Mouse (Mus musculus) forebrain, postnatal 0 days (tissue): ENCODE data around the gene Ucn. TPM values are rescaled to one million over a fixed set of nuclear protein-coding genes. Genes with fewer than 3 reads are reported as not detected.

Source experiments
- ATAC-seq: fragments of 200-750 bp; cut with Nextera tagmentation; 2 replicates; pipeline ENCODE4 v1.8.0; 2017; ENCODE audit warnings: mild to moderate bottlenecking, moderate library complexity
- DNase-seq: peaks from one replicate; pipeline ENCODE4 v3.0.0-alpha.2; 2015
- H3K27ac ChIP-seq: fragments of 300-500 bp; sonication (generic); 2 replicates; pipeline ENCODE4 v1.5.1; 2014; ENCODE audit warnings: low read depth, mild to moderate bottlenecking, antibody characterized with exemption, low read length, moderate library complexity, mixed read lengths
- H3K27me3 ChIP-seq: fragments of 300-500 bp; sonication (generic); 2 replicates; pipeline ENCODE4 v1.6.1; 2014; ENCODE audit warnings: mild to moderate bottlenecking, low read length, mixed read lengths; ENCODE audit not compliant: insufficient read depth
- H3K36me3 ChIP-seq: fragments of 300-500 bp; sonication (generic); 2 replicates; pipeline ENCODE4 v1.6.1; 2014; ENCODE audit warnings: mild to moderate bottlenecking, moderate library complexity; ENCODE audit not compliant: insufficient read depth
- H3K4me1 ChIP-seq: fragments of 300-500 bp; sonication (generic); 2 replicates; pipeline ENCODE4 v1.6.1; 2014; ENCODE audit warnings: antibody characterized with exemption; ENCODE audit not compliant: insufficient read depth
- H3K4me2 ChIP-seq: fragments of 300-500 bp; sonication (generic); 2 replicates; pipeline ENCODE4 v1.6.1; 2014; ENCODE audit warnings: low read depth, mild to moderate bottlenecking, moderate library complexity
- H3K4me3 ChIP-seq: fragments of 300-500 bp; sonication (generic); 2 replicates; pipeline ENCODE4 v1.5.1; 2014; ENCODE audit warnings: low read depth, low read length, mixed read lengths
- H3K9ac ChIP-seq: fragments of 300-500 bp; sonication (generic); 2 replicates; pipeline ENCODE4 v1.6.1; 2014; ENCODE audit warnings: mild to moderate bottlenecking
- H3K9me3 ChIP-seq: fragments of 300-500 bp; sonication (generic); 2 replicates; pipeline ENCODE4 v1.6.1; 2016; ENCODE audit warnings: low read length
- CTCF ChIP-seq: sonication (generic); IDR thresholded peaks from 2 replicates; pipeline ENCODE4 v1.5.1; 2016; ENCODE audit warnings: antibody characterized with exemption, control low read depth, low read depth
- whole genome bisulfite sequencing: fragments of 180-500 bp; shearing (Covaris S2); extraction: QIAGEN DNeasy Blood & Tissue Kit; methylation state at CpG from one replicate; pipeline ENCODE4 v1.1.7; 2014; 5-methylcytosine and 5-hydroxymethylcytosine counted together
- polyA plus RNA-seq: library from polyadenylated mRNA; unstranded; fragments of >200 nt; fragmentation: Nextera tagmentation; extraction: Ambion mirVana; gene quantifications from 2 replicates; pipeline ENCODE4 v1.2.1, GENCODE M21; 2015
- total RNA-seq: library from RNA; depleted of rRNA; stranded (reverse); fragments of >200 nt; gene quantifications from 2 replicates; pipeline ENCODE4 v1.2.3, GENCODE M21; 2014

The Ucn gene
- total and polyA plus RNA-seq, 2 experiments from 2014 or later = not detected

DNA sequence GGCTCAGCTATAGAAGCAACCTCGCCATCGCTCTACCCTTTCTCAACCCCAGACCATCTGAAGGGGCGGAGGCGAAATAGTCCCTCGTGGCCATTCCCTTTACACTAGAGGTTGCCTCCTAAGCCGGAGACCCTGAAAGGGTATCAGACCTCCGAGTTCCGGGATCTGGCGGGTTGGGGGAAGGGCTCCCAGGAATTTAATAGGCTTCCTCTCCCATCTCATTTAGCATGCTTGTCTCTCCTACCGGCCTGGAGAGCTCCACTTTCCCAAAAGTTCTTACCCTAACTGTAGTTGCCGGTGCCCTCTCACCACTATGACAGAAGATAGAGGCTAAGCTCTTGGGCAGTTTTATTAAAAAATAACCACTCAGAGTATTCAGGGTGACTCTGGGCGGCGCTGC, 971 bp downstream of the Ucn start:
- WGBS = under 1% methylated on average over 13 of the region's 13 CpGs
- ATAC-seq = no peak

GRCm38 (mm10) chr5:31136730-31137424, 1.8 kb downstream of the Ucn start:
- H3K9ac ChIP-seq = no peak overlapping the region
- no peak; the same call in 1 of the 2 replicates for TF ChIP-seq CTCF
- peaks cover 49% of the 10 kb centered on the region for H3K27me3 ChIP-seq
- no peak overlapping the region for H3K27ac ChIP-seq
- ATAC-seq = peak; percentile 6; the same call in 1 of the 2 replicates
- no peaks in the 10 kb centered on the region for H3K9me3 ChIP-seq
- peak overlapping the region; percentile 33 for H3K4me3 ChIP-seq
- peaks cover 5% of the 10 kb centered on the region; the same call in 1 of the 2 replicates for H3K36me3 ChIP-seq
- WGBS = 1% methylated on average over 33 of the region's 33 CpGs
- peaks cover 15% of the 10 kb centered on the region for H3K4me1 ChIP-seq
- peak overlapping the region; percentile 63 for H3K4me2 ChIP-seq
- DNase-seq = no peak

More for the DNA sequence above, 971 bp downstream of the Ucn start:
- H3K27ac ChIP-seq = no peak overlapping the region
- no peak for DNase-seq
- H3K9ac ChIP-seq = 0 out of 2 replicates have a peak overlapping the region, but pooled peaks have one; percentile 10
- H3K36me3 ChIP-seq = peaks cover 5% of the 10 kb centered on the region; the same call in 1 of the 2 replicates
- peak overlapping the region; percentile 63 for H3K4me2 ChIP-seq
- TF ChIP-seq CTCF = no peak
- peaks cover 15% of the 10 kb centered on the region for H3K4me1 ChIP-seq
- peaks cover 49% of the 10 kb centered on the region for H3K27me3 ChIP-seq
- no peaks in the 10 kb centered on the region for H3K9me3 ChIP-seq
- peak overlapping the region; percentile 33 for H3K4me3 ChIP-seq

- Histone ChIP-seq H3K36me3 (no peaks in the 10 kb centered on the region), H3K9me3 (no peaks in the 10 kb centered on the region), H3K4me3 (no peak overlapping the region), H3K27me3 (no peaks in the 10 kb centered on the region), H3K4me1 (no peaks in the 10 kb centered on the region), H3K4me2 (no peak overlapping the region), H3K27ac (no peak overlapping the region), H3K9ac (no peak overlapping the region)
- DNase-seq (no peak), ATAC-seq (no peak)
- no peak for TF ChIP-seq CTCF
- 38% methylated on average over 5 of the region's 5 CpGs for WGBS
Observed at GRCm38 (mm10) chr5:31126050-31126449, 12.6 kb downstream of the Ucn start.

DNA sequence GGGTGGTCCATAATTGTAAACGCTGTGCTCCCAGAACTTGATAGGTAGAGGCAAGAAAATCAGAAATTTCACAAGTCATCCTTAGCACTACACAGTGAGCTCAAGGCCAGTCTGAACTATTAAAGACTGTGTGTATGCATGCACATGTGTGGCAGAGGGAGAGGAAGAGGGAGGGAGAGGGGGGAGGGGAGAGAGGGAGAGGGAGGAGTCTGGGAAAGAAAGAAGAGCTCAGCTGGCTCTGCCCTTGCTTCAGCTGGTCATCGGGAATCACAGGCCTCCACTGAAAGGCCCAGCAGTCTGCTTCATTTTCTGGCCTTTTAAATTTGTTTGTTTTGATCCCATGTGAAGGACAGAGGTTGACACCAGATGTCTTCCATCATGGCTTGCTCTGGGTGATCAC, 15.1 kb downstream of the Ucn start:
- Histone ChIP-seq H3K4me3 (no peak overlapping the region), H3K36me3 (no peaks in the 10 kb centered on the region), H3K9ac (no peak overlapping the region), H3K4me1 (no peaks in the 10 kb centered on the region), H3K9me3 (no peaks in the 10 kb centered on the region), H3K27me3 (no peaks in the 10 kb centered on the region), H3K4me2 (no peak overlapping the region), H3K27ac (no peak overlapping the region)
- ATAC-seq (no peak), DNase-seq (no peak)
- TF ChIP-seq CTCF = no peak
- WGBS = 41% methylated on average over 2 of the region's 2 CpGs

DNA sequence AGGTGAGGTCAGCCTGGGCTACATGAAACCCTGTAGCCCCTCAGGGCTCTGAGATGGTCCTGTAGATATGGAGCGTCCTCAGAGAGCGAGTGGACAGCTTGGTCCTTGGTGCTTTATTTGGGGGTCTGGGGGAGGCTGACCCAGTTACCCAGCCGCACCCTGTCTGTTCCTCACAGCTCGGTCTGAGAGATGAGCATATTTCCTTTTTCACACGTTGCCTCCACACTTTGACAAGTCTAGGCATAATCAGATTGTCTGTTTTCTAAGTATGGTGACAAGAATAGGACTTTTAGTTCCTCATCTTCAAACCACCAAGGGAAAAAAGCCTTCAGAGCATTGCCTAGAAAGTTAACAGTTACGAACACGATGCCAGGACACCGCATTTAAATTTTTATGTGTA, 17.5 kb downstream of the Ucn start:
- no peak overlapping the region for H3K9ac ChIP-seq
- H3K36me3 ChIP-seq = no peaks in the 10 kb centered on the region
- DNase-seq (no peak), ATAC-seq (peak; percentile 27; the same call in 1 of the 2 replicates)
- no peak overlapping the region for H3K4me2 ChIP-seq
- no peaks in the 10 kb centered on the region for H3K9me3 ChIP-seq
- H3K4me3 ChIP-seq = no peak overlapping the region
- no peak overlapping the region for H3K27ac ChIP-seq
- 82% methylated on average over 8 of the region's 8 CpGs for WGBS
- TF ChIP-seq CTCF = no peak
- no peaks in the 10 kb centered on the region; the same call in 1 of the 2 replicates for H3K27me3 ChIP-seq
- no peaks in the 10 kb centered on the region for H3K4me1 ChIP-seq

DNA sequence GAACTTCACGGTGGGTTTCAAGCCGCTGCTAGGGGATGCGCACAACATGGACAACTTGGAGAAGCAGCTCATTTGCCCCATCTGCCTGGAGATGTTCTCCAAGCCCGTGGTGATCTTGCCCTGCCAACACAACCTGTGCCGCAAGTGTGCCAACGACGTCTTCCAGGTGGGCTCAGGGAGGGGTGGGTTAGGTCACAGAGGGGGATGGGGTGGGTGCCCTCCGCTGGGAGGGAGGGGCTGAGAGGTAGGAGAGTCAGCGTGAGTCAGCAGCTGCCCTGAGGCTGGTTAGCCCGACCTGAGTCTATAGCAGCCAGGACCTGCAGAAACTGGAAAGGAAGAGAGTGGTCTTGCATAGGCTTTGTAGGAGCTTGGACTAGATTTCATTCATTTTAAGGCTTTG, 21.7 kb downstream of the Ucn start:
- H3K4me3 ChIP-seq = no peak overlapping the region
- DNase-seq = no peak
- H3K9me3 ChIP-seq = no peaks in the 10 kb centered on the region
- TF ChIP-seq CTCF = no peak
- no peaks in the 10 kb centered on the region for H3K4me1 ChIP-seq
- H3K36me3 ChIP-seq = no peaks in the 10 kb centered on the region
- H3K4me2 ChIP-seq = no peak overlapping the region
- H3K27ac ChIP-seq = no peak overlapping the region
- 36% methylated on average over 10 of the region's 10 CpGs for WGBS
- no peak for ATAC-seq
- no peaks in the 10 kb centered on the region; the same call in 1 of the 2 replicates for H3K27me3 ChIP-seq
- no peak overlapping the region for H3K9ac ChIP-seq

DNA sequence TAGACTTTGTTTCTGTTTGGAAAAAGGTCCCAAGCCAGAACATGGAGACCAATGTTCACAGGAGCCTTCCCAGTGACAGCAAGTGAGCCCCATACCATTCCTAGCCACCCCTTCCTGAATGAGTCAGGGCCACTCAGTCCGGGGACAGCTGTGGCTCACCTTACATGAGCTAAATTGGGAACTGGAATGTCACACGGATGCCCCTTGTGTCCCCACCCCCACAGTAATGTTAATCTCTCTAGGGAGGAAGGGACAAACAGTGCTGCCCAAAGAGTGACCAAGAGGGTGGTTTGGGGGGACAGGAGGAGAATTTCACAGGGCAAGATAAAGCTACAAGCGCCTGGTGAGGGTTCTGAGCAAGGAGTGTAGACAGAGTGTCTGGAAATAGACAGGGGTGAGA, 22.3 kb downstream of the Ucn start, which contains the start of gene Trim54:
Trim54 (plus strand) TSS at position 359 of the 400 bp plus-strand sequence.
- DNase-seq (no peak), ATAC-seq (no peak)
- Histone ChIP-seq H3K4me1 (no peaks in the 10 kb centered on the region), H3K9me3 (no peaks in the 10 kb centered on the region), H3K4me3 (no peak within 1 kb of the TSS), H3K27ac (no peak within 1 kb of the TSS), H3K27me3 (no peaks in the 10 kb centered on the region; the same call in 1 of the 2 replicates), H3K9ac (no peak within 1 kb of the TSS), H3K4me2 (no peak within 1 kb of the TSS), H3K36me3 (no peaks in the 10 kb centered on the region)
- no peak for TF ChIP-seq CTCF
- WGBS = 59% methylated on average over 3 of the region's 3 CpGs
